Mouse (Mus musculus): ENCODE data around the gene Ajm1.

- no peak for TF ChIP-seq POLR2A (IDR thresholded peaks at IDR 0.05; ENCODE audit: borderline replicate concordance, low read depth, low read length)
- no peak for TF ChIP-seq CTCF (IDR thresholded peaks at IDR 0.05; ENCODE audit: low read depth, low read length)
These were observed 47.9 kb downstream of the Ajm1 start for GRCm38 (mm10) chr2:25533707-25534106.

Measured in bone marrow macrophage, adult 2 months (primary cell).